Mouse (Mus musculus) embryonic fibroblast, embryonic 13.5 days (primary cell): Measurements from ENCODE around the gene Elmod2.

Experiments used
- CTCF ChIP-seq: IDR thresholded peaks from 2 replicates; pipeline ENCODE4 v1.5.1; 2011; ENCODE audit warnings: mild to moderate bottlenecking, control low read depth, low read length, moderate library complexity, borderline replicate concordance; ENCODE audit not compliant: insufficient read depth
- POLR2A ChIP-seq: IDR thresholded peaks from 2 replicates; pipeline ENCODE4 v1.6.1; 2011; ENCODE audit warnings: low read depth, mild to moderate bottlenecking, control low read depth, low read length, moderate library complexity

DNA sequence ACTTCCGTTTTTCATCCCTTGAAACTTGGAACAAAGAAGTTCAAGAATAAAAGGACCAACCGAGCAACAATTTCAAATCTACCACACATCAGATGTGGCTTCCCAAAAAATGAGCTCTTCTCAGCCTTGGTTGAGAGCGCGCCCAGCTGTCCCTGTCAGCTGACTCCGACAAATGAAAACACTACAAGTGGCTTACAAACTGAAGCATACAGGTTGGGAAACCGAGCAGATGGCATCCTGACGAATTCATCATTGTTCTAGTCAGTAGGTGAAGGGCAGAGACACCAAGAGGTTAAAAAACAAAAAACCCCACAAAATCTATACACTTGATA lies 753 bp downstream of the Elmod2 start:
- TF ChIP-seq CTCF (no peak), POLR2A (no peak)
